Mouse (Mus musculus) neural tube, embryonic 15.5 days (tissue): ENCODE data around the gene Elavl1. TPM values are rescaled to one million over a fixed set of nuclear protein-coding genes. Genes with fewer than 3 reads are reported as not detected.
"Not testable (repeated sequence)": the region's sequence is repeated elsewhere in the genome, so short reads cannot be mapped to it uniquely, and the experiment has no call there.

ENCODE experiments used
- ATAC-seq: fragments of 200-750 bp; cut with Nextera tagmentation; 2 replicates; pipeline ENCODE4 v1.8.0; 2017; ENCODE audit warnings: mild to moderate bottlenecking, moderate TSS enrichment, moderate library complexity; ENCODE audit not compliant: low FRiP score
- H3K27ac ChIP-seq: fragments of 300-500 bp; sonication (generic); replicated peaks from 2 replicates; pipeline ENCODE4 v1.5.1; 2015; ENCODE audit warnings: mild to moderate bottlenecking, inconsistent platforms
- H3K27me3 ChIP-seq: fragments of 300-500 bp; sonication (generic); replicated peaks from 2 replicates; pipeline ENCODE4 v1.6.1; 2015; ENCODE audit warnings: inconsistent platforms
- H3K36me3 ChIP-seq: fragments of 300-500 bp; sonication (generic); 2 replicates; pipeline ENCODE4 v1.6.1; 2015; ENCODE audit warnings: inconsistent platforms
- H3K4me1 ChIP-seq: fragments of 300-500 bp; sonication (generic); 2 replicates; pipeline ENCODE4 v1.6.1; 2015; ENCODE audit warnings: inconsistent platforms
- H3K4me2 ChIP-seq: fragments of 300-500 bp; sonication (generic); 2 replicates; pipeline ENCODE4 v1.6.1; 2015; ENCODE audit warnings: inconsistent platforms, mild to moderate bottlenecking, moderate library complexity
- H3K4me3 ChIP-seq: fragments of 300-500 bp; sonication (generic); replicated peaks from 2 replicates; pipeline ENCODE4 v1.5.1; 2015; ENCODE audit warnings: mild to moderate bottlenecking, inconsistent platforms
- H3K9ac ChIP-seq: fragments of 300-500 bp; sonication (generic); replicated peaks from 2 replicates; pipeline ENCODE4 v1.6.1; 2015; ENCODE audit warnings: mild to moderate bottlenecking, inconsistent platforms
- H3K9me3 ChIP-seq: fragments of 300-500 bp; sonication (generic); replicated peaks from 2 replicates; pipeline ENCODE4 v1.6.1; 2016; ENCODE audit warnings: inconsistent platforms
- WGBS: fragments of 180-500 bp; shearing (Covaris S2); methylation state at CpG from one replicate; pipeline ENCODE4 v1.1.7; 2015; ENCODE audit warnings: mixed read lengths; 5-methylcytosine and 5-hydroxymethylcytosine counted together
- polyA plus RNA-seq: library from polyadenylated mRNA; unstranded; fragments of >200 nt; fragmentation: Nextera tagmentation; extraction: Ambion mirVana; gene quantifications from 2 replicates; pipeline ENCODE4 v1.2.1, GENCODE M21; 2015

Gene Elavl1
- polyA plus RNA-seq, 1 experiment from 2014 or later = 92.5 TPM

- not testable (repeated sequence) for H3K9me3 ChIP-seq, H3K4me3 ChIP-seq, H3K27me3 ChIP-seq, H3K27ac ChIP-seq, ATAC-seq, H3K9ac ChIP-seq, H3K4me2 ChIP-seq
- 87% methylated on average over 7 of the region's 7 CpGs for WGBS
- Histone ChIP-seq H3K36me3 (peaks cover 30% of the 10 kb centered on the region), H3K4me1 (peaks cover 63% of the 10 kb centered on the region)
Observed at GRCm38 (mm10) chr8:4255471-4255870, 69.7 kb downstream of the Elavl1 start.

GRCm38 (mm10) chr8:4254001-4254400 lies 71.2 kb downstream of the Elavl1 start:
- peak overlapping the region; percentile 98 for H3K27ac ChIP-seq

GRCm38 (mm10) chr8:4252934-4253841 lies 72.0 kb downstream of the Elavl1 start, which contains the start of gene Snapc2:
Snapc2 (plus strand) TSS chr8:4253080.
- under 1% methylated on average over 69 of the region's 69 CpGs for WGBS
- H3K9ac ChIP-seq = peak within 1 kb of the TSS; percentile 99
- H3K27ac ChIP-seq = peak within 1 kb of the TSS; percentile 98
- peaks cover 34% of the 10 kb centered on the region for H3K36me3 ChIP-seq
- no peaks in the 10 kb centered on the region for H3K9me3 ChIP-seq
- peak; percentile 91 for ATAC-seq
- H3K4me2 ChIP-seq = peak within 1 kb of the TSS; percentile 85
- peaks cover 60% of the 10 kb centered on the region for H3K4me1 ChIP-seq
- no peaks in the 10 kb centered on the region for H3K27me3 ChIP-seq
- peak within 1 kb of the TSS; percentile 97 for H3K4me3 ChIP-seq

More at GRCm38 (mm10) chr8:4254001-4254400, 71.2 kb downstream of the Elavl1 start:
- H3K36me3 ChIP-seq = peaks cover 28% of the 10 kb centered on the region
- peak overlapping the region; percentile 85 for H3K4me2 ChIP-seq
- no peaks in the 10 kb centered on the region for H3K9me3 ChIP-seq
- no peak for ATAC-seq
- peak overlapping the region; percentile 97 for H3K4me3 ChIP-seq
- peaks cover 57% of the 10 kb centered on the region for H3K4me1 ChIP-seq
- H3K9ac ChIP-seq = peak overlapping the region; percentile 99
- H3K27me3 ChIP-seq = no peaks in the 10 kb centered on the region
- 72% methylated on average over 6 of the region's 6 CpGs for whole genome bisulfite sequencing

GRCm38 (mm10) chr8:4252116-4252760 lies 73.0 kb downstream of the Elavl1 start:
- H3K36me3 ChIP-seq = peaks cover 43% of the 10 kb centered on the region
- no peak for ATAC-seq
- H3K4me2 ChIP-seq = peak overlapping the region; percentile 85
- 47% methylated on average over 8 of the region's 8 CpGs for WGBS
- H3K4me3 ChIP-seq = peak overlapping the region; percentile 97
- H3K27ac ChIP-seq = peak overlapping the region; percentile 98
- peaks cover 51% of the 10 kb centered on the region for H3K4me1 ChIP-seq
- no peaks in the 10 kb centered on the region for H3K27me3 ChIP-seq
- H3K9me3 ChIP-seq = no peaks in the 10 kb centered on the region
- peak overlapping the region; percentile 99 for H3K9ac ChIP-seq

GRCm38 (mm10) chr8:4250306-4250970 lies 74.8 kb downstream of the Elavl1 start:
- Histone ChIP-seq H3K9ac (no peak overlapping the region), H3K4me2 (no peak overlapping the region), H3K4me3 (no peak overlapping the region), H3K4me1 (peaks cover 36% of the 10 kb centered on the region), H3K27ac (no peak overlapping the region), H3K9me3 (no peaks in the 10 kb centered on the region), H3K36me3 (peaks cover 50% of the 10 kb centered on the region), H3K27me3 (no peaks in the 10 kb centered on the region)
- 32% methylated on average over 26 of the region's 26 CpGs for WGBS
- ATAC-seq = no peak

- Histone ChIP-seq H3K27ac (no peak overlapping the region), H3K27me3 (no peaks in the 10 kb centered on the region), H3K9ac (no peak overlapping the region), H3K36me3 (peaks cover 51% of the 10 kb centered on the region), H3K4me2 (no peak overlapping the region), H3K4me1 (peaks cover 26% of the 10 kb centered on the region), H3K4me3 (no peak overlapping the region), H3K9me3 (no peaks in the 10 kb centered on the region)
- no peak for ATAC-seq
- 21% methylated on average over 29 of the region's 29 CpGs for WGBS
Observed at GRCm38 (mm10) chr8:4249213-4249612, 76.0 kb downstream of the Elavl1 start.

GRCm38 (mm10) chr8:4247951-4248540 lies 77.2 kb downstream of the Elavl1 start, which contains the start of gene Tgfbr3l:
Tgfbr3l (plus strand) TSS chr8:4248214.
- H3K9ac ChIP-seq = no peak within 1 kb of the TSS
- no peak for ATAC-seq
- no peak within 1 kb of the TSS for H3K27ac ChIP-seq
- H3K9me3 ChIP-seq = no peaks in the 10 kb centered on the region
- H3K27me3 ChIP-seq = no peaks in the 10 kb centered on the region
- H3K4me1 ChIP-seq = peaks cover 18% of the 10 kb centered on the region
- H3K4me2 ChIP-seq = no peak within 1 kb of the TSS
- WGBS = 82% methylated on average over 15 of the region's 15 CpGs
- no peak within 1 kb of the TSS for H3K4me3 ChIP-seq
- H3K36me3 ChIP-seq = peaks cover 63% of the 10 kb centered on the region

GRCm38 (mm10) chr8:4247241-4247640 lies 78.0 kb downstream of the Elavl1 start:
- ATAC-seq = no peak
- Histone ChIP-seq H3K9me3 (no peaks in the 10 kb centered on the region), H3K36me3 (peaks cover 69% of the 10 kb centered on the region), H3K4me3 (no peak overlapping the region), H3K27me3 (no peaks in the 10 kb centered on the region), H3K9ac (no peak overlapping the region), H3K4me1 (peaks cover 12% of the 10 kb centered on the region), H3K4me2 (no peak overlapping the region), H3K27ac (no peak overlapping the region)
- WGBS = 92% methylated on average over 8 of the region's 8 CpGs

GRCm38 (mm10) chr8:4245737-4246136 lies 79.5 kb downstream of the Elavl1 start:
- Histone ChIP-seq H3K4me3 (no peak overlapping the region), H3K27ac (no peak overlapping the region), H3K9ac (no peak overlapping the region), H3K36me3 (peaks cover 75% of the 10 kb centered on the region), H3K4me2 (no peak overlapping the region), H3K4me1 (peaks cover 25% of the 10 kb centered on the region), H3K27me3 (no peaks in the 10 kb centered on the region), H3K9me3 (no peaks in the 10 kb centered on the region)
- 88% methylated on average over 13 of the region's 13 CpGs for WGBS
- ATAC-seq = no peak

- H3K9me3 ChIP-seq = no peaks in the 10 kb centered on the region
- WGBS = 98% methylated on average over 5 of the region's 5 CpGs
- H3K4me3 ChIP-seq = no peak overlapping the region
- no peak for ATAC-seq
- H3K9ac ChIP-seq = no peak overlapping the region
- peaks cover 77% of the 10 kb centered on the region for H3K36me3 ChIP-seq
- H3K4me1 ChIP-seq = peaks cover 27% of the 10 kb centered on the region
- no peaks in the 10 kb centered on the region for H3K27me3 ChIP-seq
- H3K4me2 ChIP-seq = no peak overlapping the region
- H3K27ac ChIP-seq = no peak overlapping the region
Observed at GRCm38 (mm10) chr8:4245061-4245460, 80.2 kb downstream of the Elavl1 start.
